Mouse (Mus musculus) stomach, embryonic 14.5 days (tissue): ENCODE data around the gene Farp1. TPM values are rescaled to one million over a fixed set of nuclear protein-coding genes. Genes with fewer than 3 reads are reported as not detected.

Experiments used
- ATAC-seq: fragments of 200-750 bp; cut with Nextera tagmentation; 2 replicates; pipeline ENCODE4 v1.8.0; 2017; ENCODE audit warnings: low read depth, moderate TSS enrichment; ENCODE audit not compliant: insufficient number of reproducible peaks, insufficient read depth, low FRiP score
- H3K27ac ChIP-seq: fragments of 300-500 bp; sonication (generic); 2 replicates; pipeline ENCODE4 v1.5.1; 2014; ENCODE audit warnings: mild to moderate bottlenecking, low read length, moderate library complexity, mixed read lengths
- H3K27me3 ChIP-seq: fragments of 300-500 bp; sonication (generic); 2 replicates; pipeline ENCODE4 v1.6.1; 2014; ENCODE audit warnings: low read length, control low read depth, mixed read lengths; ENCODE audit not compliant: control insufficient read depth, insufficient read depth
- H3K36me3 ChIP-seq: fragments of 300-500 bp; sonication (generic); 2 replicates; pipeline ENCODE4 v1.6.1; 2014; ENCODE audit warnings: mild to moderate bottlenecking, control low read depth, low read length, moderate library complexity, mixed read lengths; ENCODE audit not compliant: control insufficient read depth, insufficient read depth
- H3K4me1 ChIP-seq: fragments of 300-500 bp; sonication (generic); 2 replicates; pipeline ENCODE4 v1.6.1; 2014; ENCODE audit warnings: low read length, control low read depth, mixed read lengths; ENCODE audit not compliant: control insufficient read depth, insufficient read depth
- H3K4me2 ChIP-seq: fragments of 300-500 bp; sonication (generic); replicated peaks from 2 replicates; pipeline ENCODE4 v1.6.1; 2014; ENCODE audit warnings: low read depth, low read length, control low read depth
- H3K4me3 ChIP-seq: fragments of 300-500 bp; sonication (generic); 2 replicates; pipeline ENCODE4 v1.5.1; 2014; ENCODE audit warnings: low read depth, low read length, control low read depth
- H3K9ac ChIP-seq: fragments of 300-500 bp; sonication (generic); replicated peaks from 2 replicates; pipeline ENCODE4 v1.6.1; 2014; ENCODE audit warnings: low read depth, mild to moderate bottlenecking, control low read depth, low read length, moderate library complexity, mixed read lengths
- H3K9me3 ChIP-seq: fragments of 300-500 bp; sonication (generic); 2 replicates; pipeline ENCODE4 v1.6.1; 2016; ENCODE audit warnings: low read depth, low read length, control low read depth; ENCODE audit not compliant: control insufficient read depth
- WGBS: fragments of 180-500 bp; shearing (Covaris S2); extraction: QIAGEN DNeasy Blood & Tissue Kit; methylation state at CpG from one replicate; pipeline ENCODE4 v1.1.7; 2014; 5-methylcytosine and 5-hydroxymethylcytosine counted together
- polyA plus RNA-seq: library from polyadenylated mRNA; unstranded; fragments of >200 nt; fragmentation: Nextera tagmentation; extraction: Ambion mirVana; gene quantifications from 2 replicates; pipeline ENCODE4 v1.2.1, GENCODE M21; 2014

Gene Farp1
- polyA plus RNA-seq, 1 experiment from 2014 or later = 22.2 TPM

DNA sequence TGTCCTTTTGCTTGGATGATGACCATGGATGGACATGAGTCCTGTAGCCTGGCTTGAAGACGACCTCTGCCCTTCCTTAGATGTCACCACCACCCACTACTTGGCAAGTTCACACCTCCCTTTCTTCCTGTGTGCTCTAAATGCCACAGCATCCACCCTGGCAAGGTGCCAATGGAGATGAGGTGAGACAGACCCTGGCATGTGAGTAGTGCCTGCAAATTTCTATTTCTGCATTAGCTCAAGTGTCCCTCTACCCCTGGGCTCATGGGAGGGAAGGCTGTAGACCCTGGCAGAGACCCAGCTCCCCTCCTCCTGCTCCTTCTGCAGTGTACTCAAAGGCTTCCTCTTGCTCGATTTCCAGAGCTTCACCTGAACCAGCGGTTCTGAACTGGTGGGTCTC lies 279.9 kb downstream of the Farp1 start:
- 0 out of 2 replicates have a peak, but pooled peaks have one; percentile 31 for ATAC-seq
- no peak overlapping the region for H3K27ac ChIP-seq
- no peaks in the 10 kb centered on the region for H3K27me3 ChIP-seq
- no peak overlapping the region for H3K9ac ChIP-seq
- H3K4me2 ChIP-seq = no peak overlapping the region
- WGBS = 74% methylated on average over 3 of the region's 3 CpGs
- H3K4me3 ChIP-seq = no peak overlapping the region
- peaks cover 29% of the 10 kb centered on the region; the same call in 1 of the 2 replicates for H3K4me1 ChIP-seq
- H3K9me3 ChIP-seq = no peaks in the 10 kb centered on the region
- no peaks in the 10 kb centered on the region for H3K36me3 ChIP-seq

GRCm38 (mm10) chr14:121316136-121316535 lies 281.1 kb downstream of the Farp1 start:
- ATAC-seq = no peak; the same call in 1 of the 2 replicates
- Histone ChIP-seq H3K4me2 (no peak overlapping the region), H3K4me3 (no peak overlapping the region), H3K9me3 (no peaks in the 10 kb centered on the region), H3K9ac (no peak overlapping the region), H3K27ac (no peak overlapping the region), H3K36me3 (no peaks in the 10 kb centered on the region), H3K27me3 (no peaks in the 10 kb centered on the region), H3K4me1 (peaks cover 20% of the 10 kb centered on the region; the same call in 1 of the 2 replicates)
- 70% methylated on average over 5 of the region's 5 CpGs for WGBS

GRCm38 (mm10) chr14:121316631-121317311 lies 281.8 kb downstream of the Farp1 start:
- no peak overlapping the region for H3K9ac ChIP-seq
- no peaks in the 10 kb centered on the region for H3K9me3 ChIP-seq
- ATAC-seq = no peak
- peaks cover 20% of the 10 kb centered on the region; the same call in 1 of the 2 replicates for H3K4me1 ChIP-seq
- H3K27me3 ChIP-seq = no peaks in the 10 kb centered on the region
- H3K36me3 ChIP-seq = no peaks in the 10 kb centered on the region
- H3K4me2 ChIP-seq = no peak overlapping the region
- WGBS = 58% methylated on average over 13 of the region's 13 CpGs
- H3K27ac ChIP-seq = 0 out of 2 replicates have a peak overlapping the region, but pooled peaks have one; percentile 10
- H3K4me3 ChIP-seq = no peak overlapping the region

GRCm38 (mm10) chr14:121317312-121317671 lies 282.3 kb downstream of the Farp1 start:
- Histone ChIP-seq H3K36me3 (no peaks in the 10 kb centered on the region), H3K27ac (no peak overlapping the region)
- 87% methylated on average over 3 of the region's 3 CpGs for WGBS

DNA sequence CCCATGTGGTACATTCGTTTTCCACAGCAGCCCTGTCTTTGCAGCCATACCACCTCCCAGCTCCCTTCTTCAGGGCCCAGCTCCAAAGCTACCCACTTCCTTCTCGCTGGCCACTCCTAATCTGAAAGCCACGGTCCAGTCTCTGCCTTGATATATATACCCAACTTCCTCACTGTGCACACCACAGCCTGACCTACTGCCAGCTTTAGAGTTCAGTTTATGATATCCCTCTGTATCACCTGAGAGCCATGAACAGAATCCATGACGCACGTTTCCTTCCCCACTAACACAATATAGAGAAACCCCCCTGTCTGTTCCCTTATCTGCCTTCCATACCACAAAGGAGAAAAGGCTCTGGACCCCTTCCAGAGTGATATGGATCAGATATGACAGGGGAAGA lies 283.4 kb downstream of the Farp1 start:
- Histone ChIP-seq H3K36me3 (no peaks in the 10 kb centered on the region), H3K27ac (no peak overlapping the region), H3K4me3 (no peak overlapping the region), H3K4me2 (no peak overlapping the region), H3K9me3 (no peaks in the 10 kb centered on the region), H3K4me1 (peaks cover 14% of the 10 kb centered on the region; the same call in 1 of the 2 replicates), H3K27me3 (no peaks in the 10 kb centered on the region), H3K9ac (no peak overlapping the region)
- no peak for ATAC-seq
- 77% methylated on average over 5 of the region's 5 CpGs for WGBS

More at GRCm38 (mm10) chr14:121317312-121317671, 282.3 kb downstream of the Farp1 start:
- H3K9me3 ChIP-seq = no peaks in the 10 kb centered on the region
- H3K4me2 ChIP-seq = no peak overlapping the region
- H3K9ac ChIP-seq = no peak overlapping the region
- H3K27me3 ChIP-seq = no peaks in the 10 kb centered on the region
- H3K4me1 ChIP-seq = peaks cover 20% of the 10 kb centered on the region; the same call in 1 of the 2 replicates
- no peak overlapping the region for H3K4me3 ChIP-seq
- ATAC-seq = 0 out of 2 replicates have a peak, but pooled peaks have one; percentile 16

DNA sequence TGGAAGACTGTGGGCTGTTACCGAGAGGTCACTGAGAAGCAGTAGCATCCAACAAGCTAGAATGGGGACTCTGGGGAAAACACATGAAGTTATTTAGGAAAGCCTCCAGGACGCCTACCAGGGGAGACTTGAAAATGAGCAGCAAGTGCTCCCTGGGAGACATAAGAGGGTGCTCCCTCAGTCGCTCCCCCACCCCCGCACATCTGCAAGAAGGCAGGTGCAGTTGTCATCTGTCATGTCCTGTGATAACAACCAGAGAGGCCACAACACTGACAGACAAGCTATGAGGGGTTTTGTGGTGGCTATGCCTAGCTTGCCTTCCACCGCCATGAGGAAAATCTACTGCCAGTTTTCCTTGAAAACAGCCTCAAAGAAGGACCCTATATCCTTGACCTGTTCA lies 287.1 kb downstream of the Farp1 start:
- Histone ChIP-seq H3K36me3 (no peaks in the 10 kb centered on the region), H3K4me3 (no peak overlapping the region), H3K9ac (no peak overlapping the region), H3K4me1 (peaks cover 12% of the 10 kb centered on the region; the same call in 1 of the 2 replicates), H3K27ac (no peak overlapping the region), H3K9me3 (no peaks in the 10 kb centered on the region), H3K4me2 (no peak overlapping the region), H3K27me3 (no peaks in the 10 kb centered on the region)
- ATAC-seq = no peak
- 86% methylated on average over 5 of the region's 5 CpGs for WGBS

DNA sequence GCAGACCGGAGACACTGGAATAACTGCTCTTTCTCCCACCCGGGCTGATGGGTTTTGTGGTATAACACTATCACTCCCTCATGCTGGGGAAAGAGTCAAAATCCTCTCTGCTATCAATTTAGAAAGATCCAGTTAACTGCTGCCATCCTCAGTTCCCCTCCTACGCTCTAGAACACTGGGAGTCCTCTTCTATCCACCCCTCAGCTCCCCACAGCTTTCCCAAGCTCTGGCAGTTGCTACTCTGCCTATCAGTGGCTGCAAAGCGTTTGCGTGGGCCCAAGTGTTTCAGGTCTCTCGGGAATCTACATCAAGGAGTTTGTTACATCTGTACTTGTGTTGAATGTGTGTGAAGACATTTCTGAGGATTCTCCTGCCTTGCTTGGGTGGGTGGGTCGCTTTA lies 287.6 kb downstream of the Farp1 start:
- Histone ChIP-seq H3K9me3 (no peaks in the 10 kb centered on the region), H3K4me1 (peaks cover 10% of the 10 kb centered on the region; the same call in 1 of the 2 replicates), H3K27ac (no peak overlapping the region), H3K9ac (no peak overlapping the region), H3K27me3 (no peaks in the 10 kb centered on the region), H3K4me2 (no peak overlapping the region), H3K4me3 (no peak overlapping the region), H3K36me3 (no peaks in the 10 kb centered on the region)
- WGBS = 82% methylated on average over 7 of the region's 7 CpGs
- ATAC-seq = no peak

DNA sequence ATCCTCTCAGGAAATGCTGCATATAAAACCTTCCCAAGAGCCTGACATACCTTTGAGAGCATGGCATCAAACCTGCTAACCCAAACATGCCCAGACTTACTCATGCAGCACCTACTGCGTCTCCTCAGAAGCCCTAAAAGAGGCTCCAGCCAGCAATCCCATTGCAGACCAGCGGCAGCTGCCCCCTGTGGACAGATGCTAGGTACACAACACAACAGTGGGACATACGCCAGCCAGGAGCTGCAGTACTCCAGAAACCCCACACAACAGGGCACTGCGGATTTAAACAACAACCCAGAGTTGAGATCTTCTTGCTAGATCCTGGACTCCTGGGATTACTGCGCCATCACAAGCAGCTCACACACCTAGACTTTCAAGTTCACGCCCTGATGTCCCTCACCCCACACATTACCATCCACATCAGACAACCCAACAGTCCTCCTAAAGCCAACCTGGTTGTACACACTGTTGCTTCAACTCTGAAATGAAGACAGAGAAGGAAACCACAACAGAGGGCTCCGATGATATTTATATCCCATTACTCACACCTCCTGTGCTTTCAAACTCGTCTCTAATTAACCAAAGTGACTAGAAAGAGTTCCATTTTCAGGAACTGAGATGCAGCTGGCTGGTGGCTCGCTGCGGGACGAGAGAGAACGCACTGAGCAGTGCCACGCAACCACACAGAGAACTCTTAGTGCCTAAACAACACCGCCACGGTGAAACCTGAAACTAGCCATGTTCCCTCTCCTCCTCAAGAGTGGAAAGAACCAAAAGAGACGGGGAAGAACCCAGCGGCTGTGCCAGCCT lies 289.7 kb downstream of the Farp1 start:
- Histone ChIP-seq H3K4me2 (no peak overlapping the region), H3K9ac (no peak overlapping the region), H3K36me3 (no peaks in the 10 kb centered on the region), H3K27ac (no peak overlapping the region), H3K4me3 (no peak overlapping the region), H3K4me1 (0 out of 2 replicates have a peak, but pooled peaks cover 3% of the 10 kb centered on the region), H3K27me3 (no peaks in the 10 kb centered on the region), H3K9me3 (no peaks in the 10 kb centered on the region)
- 79% methylated on average over 17 of the region's 17 CpGs for WGBS
- ATAC-seq = no peak
